8 mouse cellular contexts compared by ENCODE assay signal in the genomic region with DNA sequence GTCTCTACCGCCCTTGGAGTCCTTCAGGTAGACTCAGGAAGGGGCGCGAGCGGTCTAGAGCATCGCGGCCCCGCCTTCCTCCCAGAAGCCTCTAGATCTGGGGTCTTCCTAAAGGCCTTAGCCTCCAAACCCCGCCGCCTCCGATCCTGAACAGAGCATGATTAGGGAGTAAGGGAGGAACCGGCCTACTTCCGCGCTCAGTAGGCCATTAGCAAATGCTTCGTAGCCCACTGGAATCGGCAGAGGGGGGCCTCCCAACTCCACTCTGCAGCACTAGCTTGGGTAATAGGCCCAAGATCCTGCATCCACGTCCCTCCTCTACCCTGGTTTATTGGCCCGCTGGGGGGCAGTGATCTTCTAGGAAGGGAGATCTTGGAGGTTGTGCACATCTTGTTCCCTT. TPM values are rescaled to one million over a fixed set of nuclear protein-coding genes. Genes with fewer than 3 reads are reported as not detected.
A peak's percentile ranks its signal among the peaks of the same experiment; 100 is the strongest.
DNase-seq lines count a peak whose midpoint lies in the region; ATAC-seq and TF ChIP-seq lines count a peak whose summit lies in the region.

A gene (minus strand): TSS at position 385 of the 400 bp plus-strand sequence.

- WGBS in heart, embryonic 12.5 days: 3% methylated on average over 17 of the region's 17 CpGs
- 10% methylated on average over 17 of the region's 17 CpGs for WGBS in forebrain, embryonic 12.5 days
- WGBS in limb, embryonic 15.5 days: 32% methylated on average over 17 of the region's 17 CpGs
- 10% methylated on average over 17 of the region's 17 CpGs for WGBS in thymus, adult 2 months

- H3K27ac ChIP-seq in heart, embryonic 12.5 days (ENCODE audit: poor library complexity, severe bottlenecking): no peak within 1 kb of the TSS
- H3K27ac ChIP-seq in ES-Bruce4 (ENCODE audit: insufficient read depth, low read length): no peak within 1 kb of the TSS
- H3K27ac ChIP-seq in forebrain, embryonic 12.5 days: no peak within 1 kb of the TSS
- no peak within 1 kb of the TSS for H3K27ac ChIP-seq in limb, embryonic 15.5 days
- no peak within 1 kb of the TSS for H3K27ac ChIP-seq in thymus, adult 2 months (ENCODE audit: control insufficient read depth, insufficient read depth, low read length)

- peaks cover 97% of the 10 kb centered on the region for H3K27me3 ChIP-seq in heart, embryonic 12.5 days (replicated peaks)
- peaks cover 7% of the 10 kb centered on the region; the same call in 1 of the 2 replicates for H3K27me3 ChIP-seq in ES-Bruce4 (ENCODE audit: control insufficient read depth, insufficient read depth, low read length, poor library complexity, severe bottlenecking)
- peaks cover 96% of the 10 kb centered on the region for H3K27me3 ChIP-seq in forebrain, embryonic 12.5 days
- peaks cover 84% of the 10 kb centered on the region for H3K27me3 ChIP-seq in limb, embryonic 15.5 days
- H3K27me3 ChIP-seq in thymus, adult 2 months (ENCODE audit: control insufficient read depth, insufficient read depth, low read length): peaks cover 43% of the 10 kb centered on the region; the same call in 1 of the 2 replicates

- H3K4me3 ChIP-seq in heart, embryonic 12.5 days: peak within 1 kb of the TSS; percentile 46
- peak within 1 kb of the TSS; percentile 68 for H3K4me3 ChIP-seq in ES-Bruce4 (ENCODE audit: low read depth, low read length)
- H3K4me3 ChIP-seq in forebrain, embryonic 12.5 days (replicated peaks): peak within 1 kb of the TSS; percentile 47
- H3K4me3 ChIP-seq in limb, embryonic 15.5 days: peak within 1 kb of the TSS; percentile 52
- no peak within 1 kb of the TSS for H3K4me3 ChIP-seq in thymus, adult 2 months (ENCODE audit: control insufficient read depth, insufficient read depth, low read length)

- peaks cover 36% of the 10 kb centered on the region for H3K4me1 ChIP-seq in heart, embryonic 12.5 days (replicated peaks)
- H3K4me1 ChIP-seq in ES-Bruce4 (ENCODE audit: control insufficient read depth, insufficient read depth, low read length): no peaks in the 10 kb centered on the region
- peaks cover 39% of the 10 kb centered on the region for H3K4me1 ChIP-seq in forebrain, embryonic 12.5 days
- H3K4me1 ChIP-seq in limb, embryonic 15.5 days: peaks cover 41% of the 10 kb centered on the region
- peaks cover 21% of the 10 kb centered on the region for H3K4me1 ChIP-seq in thymus, adult 2 months (replicated peaks; ENCODE audit: control insufficient read depth, insufficient read depth, low read length)

- peak within 1 kb of the TSS; percentile 53; the same call in 1 of the 2 replicates for H3K9ac ChIP-seq in heart, embryonic 12.5 days
- H3K9ac ChIP-seq in ES-Bruce4 (ENCODE audit: low read depth, poor library complexity, severe bottlenecking): peak within 1 kb of the TSS; percentile 50
- 0 out of 2 replicates have a peak within 1 kb of the TSS, but pooled peaks have one; percentile 40 for H3K9ac ChIP-seq in forebrain, embryonic 12.5 days
- 0 out of 2 replicates have a peak within 1 kb of the TSS, but pooled peaks have one; percentile 39 for H3K9ac ChIP-seq in limb, embryonic 15.5 days

- H3K36me3 ChIP-seq in heart, embryonic 12.5 days: no peaks in the 10 kb centered on the region
- H3K36me3 ChIP-seq in ES-Bruce4 (ENCODE audit: control insufficient read depth, insufficient read depth, low read length, poor library complexity, severe bottlenecking): no peaks in the 10 kb centered on the region
- peaks cover 40% of the 10 kb centered on the region for H3K36me3 ChIP-seq in forebrain, embryonic 12.5 days (replicated peaks)
- H3K36me3 ChIP-seq in limb, embryonic 15.5 days: peaks cover 31% of the 10 kb centered on the region
- H3K36me3 ChIP-seq in thymus, adult 2 months (ENCODE audit: control insufficient read depth, insufficient read depth, low read length): no peaks in the 10 kb centered on the region

- ATAC-seq in heart, embryonic 12.5 days (ENCODE audit: insufficient number of reproducible peaks, low FRiP score): no peak
- ATAC-seq in forebrain, embryonic 12.5 days (ENCODE audit: low FRiP score): no peak
- ATAC-seq in limb, embryonic 15.5 days (ENCODE audit: insufficient number of reproducible peaks, low FRiP score, low TSS enrichment, low read depth): no peak
- no peak for ATAC-seq in granulocyte monocyte progenitor cell, adult 5-6 weeks (replicated peaks; ENCODE audit: poor library complexity, severe bottlenecking)
- no peak for ATAC-seq in megakaryocyte progenitor cell, adult 5-6 weeks (replicated peaks; ENCODE audit: poor library complexity)

- H3K4me2 ChIP-seq in heart, embryonic 12.5 days: peak within 1 kb of the TSS; percentile 78
- peak within 1 kb of the TSS; percentile 81 for H3K4me2 ChIP-seq in forebrain, embryonic 12.5 days
- H3K4me2 ChIP-seq in limb, embryonic 15.5 days: peak within 1 kb of the TSS; percentile 97

- no peak for DNase-seq in heart, postnatal 14 days
- no peak for DNase-seq in thymus, adult 2 months

- peak; percentile 7 for TF ChIP-seq CTCF in ES-Bruce4 (IDR thresholded peaks at IDR 0.05; ENCODE audit: low read depth, low read length)
- TF ChIP-seq CTCF in thymus, adult 2 months (IDR thresholded peaks at IDR 0.05; ENCODE audit: borderline replicate concordance, control insufficient read depth, extremely low read depth, insufficient read depth, low read length, poor library complexity): no peak

- TF ChIP-seq EP300 in ES-Bruce4 (IDR thresholded peaks at IDR 0.05; ENCODE audit: insufficient read depth, low read depth, low read length): no peak

- H3K9me3 ChIP-seq in heart, embryonic 12.5 days (replicated peaks): no peaks in the 10 kb centered on the region
- H3K9me3 ChIP-seq in ES-Bruce4 (replicated peaks; ENCODE audit: control insufficient read depth, insufficient read depth, low read length, poor library complexity, severe bottlenecking): no peaks in the 10 kb centered on the region
- no peaks in the 10 kb centered on the region for H3K9me3 ChIP-seq in forebrain, embryonic 12.5 days
- H3K9me3 ChIP-seq in limb, embryonic 15.5 days: no peaks in the 10 kb centered on the region

- TF ChIP-seq POLR2A in ES-Bruce4 (IDR thresholded peaks at IDR 0.05; ENCODE audit: insufficient read depth, low read length): no peak
- TF ChIP-seq POLR2A in thymus, adult 2 months (IDR thresholded peaks at IDR 0.05; ENCODE audit: control insufficient read depth, extremely low read depth, insufficient read depth, low read length, poor library complexity): no peak

- intact Hi-C loops in heart, postnatal 14 days (cut with DNase I): no loop called here

RNA-seq across cellular contexts. Expression of the gene that starts here (rescaled TPM):
- polyA plus RNA-seq in heart, embryonic 12.5 days (2016; fragmentation: Nextera tagmentation; extraction: Ambion mirVana): 5.5 and 7.9 TPM in 2 replicates
- under 1 TPM in 1 of 2 experiments, not detected in 1; 0.29 TPM for total RNA-seq in heart, postnatal 14 days (2021)
- not detected in 2 replicates for polyA plus RNA-seq in ES-Bruce4 (2011; ENCODE audit: insufficient read depth, insufficient read length, low read depth, missing spikeins)
- polyA plus RNA-seq in forebrain, embryonic 12.5 days (2016; fragmentation: Nextera tagmentation; extraction: Ambion mirVana): 4.4 and 5.7 TPM in 2 replicates
- 3.0 and 3.4 TPM in 2 replicates for polyA plus RNA-seq in limb, embryonic 15.5 days (2015; fragmentation: Nextera tagmentation; extraction: Ambion mirVana)
- total RNA-seq in granulocyte monocyte progenitor cell, adult 5-6 weeks (2014; fragmentation: Nextera tagmentation): not detected in 2 replicates
- total RNA-seq in granulocyte monocyte progenitor cell, adult 5-6 weeks (2017): not detected in 2 replicates
- 1.1 TPM in 2 replicates for polyA plus RNA-seq in thymus, adult 2 months (2012; rRNA removed)
- 0.76 TPM in 1 of 2 replicates, not detected in the other for total RNA-seq in megakaryocyte progenitor cell, adult 5-6 weeks (2015)
- 0.25 TPM in 1 of 2 replicates, not detected in the other for total RNA-seq in megakaryocyte progenitor cell, adult 5-6 weeks (2017)
